Mouse (Mus musculus) lung, postnatal 36 days (tissue): ENCODE measurements around the gene Gstp3.
A peak's percentile ranks its signal among the peaks of the same experiment; 100 is the strongest.

Experiments used
- DNase-seq: peaks from one replicate; pipeline ENCODE4 v3.0.0; 2022; ENCODE audit warnings: mixed read lengths

Gstp3 gene

DNA sequence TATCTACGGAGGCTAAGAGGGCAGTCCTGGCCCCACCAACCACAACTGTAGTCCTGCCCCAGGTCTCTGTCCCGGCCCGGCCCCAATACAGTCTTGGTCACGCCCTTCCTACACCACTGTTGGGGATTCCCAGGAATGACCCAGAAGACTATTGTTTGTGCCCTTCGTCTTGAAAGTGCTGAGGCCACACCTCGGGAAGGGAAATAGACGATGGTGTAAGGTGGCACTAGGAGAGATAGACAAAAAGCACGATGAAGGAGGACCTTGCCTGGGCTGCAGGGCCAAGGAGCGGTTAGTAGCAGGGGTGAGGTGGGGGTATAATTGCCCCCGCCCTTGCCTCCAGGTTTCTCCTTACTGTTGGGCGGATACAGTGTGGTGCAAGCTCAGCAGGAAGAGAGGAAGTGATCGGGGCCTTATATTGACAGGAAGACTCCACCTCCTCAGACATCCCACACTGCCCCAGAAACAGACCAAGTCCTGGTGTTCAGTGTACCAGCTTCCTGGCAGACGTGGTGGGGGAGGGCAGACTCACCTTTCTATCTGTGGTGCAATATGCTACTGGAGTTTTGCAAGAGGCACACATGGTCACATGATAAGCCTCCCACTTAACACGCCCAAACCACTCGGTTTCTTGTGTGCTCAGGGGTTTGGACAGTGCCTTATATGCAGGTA is at the start of gene Gstp3:
Gstp3 (minus strand) TSS at position 501 of the 672 bp plus-strand sequence.
- DNase-seq, result peak; percentile 83

GRCm38 (mm10) chr19:4108535-4108934 is 49.2 kb upstream of the Gstp3 start:
- DNase-seq, result no peak

DNA sequence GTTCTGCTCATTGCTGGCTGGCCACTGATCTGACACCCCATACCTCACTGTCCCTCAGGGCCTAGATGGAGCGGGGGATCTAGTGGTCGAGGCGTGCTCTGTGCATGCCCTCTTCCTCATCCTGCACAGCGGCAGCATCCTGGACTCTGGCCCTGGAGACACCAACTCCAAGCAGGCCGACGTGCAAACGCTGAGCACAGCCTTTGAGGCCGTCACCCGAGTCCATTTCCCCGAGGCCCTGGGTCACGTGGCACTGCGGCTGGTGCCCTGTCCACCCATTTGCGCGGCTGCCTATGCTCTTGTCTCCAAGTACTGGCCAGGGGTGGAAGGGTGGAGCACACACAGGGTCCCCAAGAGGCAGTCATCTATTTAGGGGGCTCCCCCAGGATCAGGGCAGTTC is 47.3 kb upstream of the Gstp3 start:
- no peak for DNase-seq

DNA sequence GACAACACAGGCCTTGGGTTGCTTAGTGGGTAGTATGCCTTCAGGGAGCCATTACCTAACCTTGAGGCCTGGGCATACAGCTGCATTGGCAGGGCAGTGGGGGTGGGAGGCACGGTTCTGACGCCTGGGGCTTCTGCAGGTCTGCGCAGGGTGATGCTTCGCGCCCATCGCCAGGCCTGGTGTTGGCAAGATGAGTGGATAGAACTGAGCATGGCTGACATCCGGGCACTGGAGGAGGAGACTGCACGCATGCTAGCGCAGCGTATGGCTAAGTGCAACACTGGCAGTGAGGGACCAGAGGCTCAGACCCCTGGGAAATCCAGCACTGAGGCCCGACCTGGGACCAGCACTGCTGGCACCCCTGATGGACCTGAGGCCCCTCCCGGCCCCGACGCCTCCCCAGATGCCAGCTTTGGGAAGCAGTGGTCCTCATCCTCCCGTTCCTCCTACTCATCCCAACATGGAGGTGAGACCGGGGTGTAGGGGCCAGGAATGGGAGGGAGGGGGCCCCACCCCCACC is 45.4 kb upstream of the Gstp3 start:
- no peak for DNase-seq

DNA sequence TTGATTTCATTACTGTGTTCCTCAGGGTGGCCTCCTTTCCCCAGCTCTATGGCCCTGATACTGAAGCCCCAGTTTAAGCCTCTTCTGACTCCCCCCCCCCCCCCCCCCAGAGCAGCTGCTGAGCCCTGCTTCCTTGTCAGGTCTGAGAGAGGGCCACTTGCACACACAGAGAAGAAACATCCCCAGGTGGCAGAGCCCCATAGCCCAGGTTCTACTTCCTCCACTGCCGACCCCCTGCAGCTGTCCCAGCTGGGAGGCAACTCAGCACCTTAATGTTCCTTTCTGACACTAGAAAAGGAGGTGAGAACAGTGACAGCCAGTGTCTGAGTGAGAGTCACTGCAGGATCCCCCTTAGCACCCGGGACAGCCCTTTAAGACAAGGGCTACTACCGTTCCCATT is 44.4 kb upstream of the Gstp3 start:
- DNase-seq, result no peak

- DNase-seq, result no peak
Measured at GRCm38 (mm10) chr19:4103294-4103693, 43.9 kb upstream of the Gstp3 start.

- no peak for DNase-seq
Measured at GRCm38 (mm10) chr19:4102626-4103025, 43.3 kb upstream of the Gstp3 start.

GRCm38 (mm10) chr19:4102049-4102448 is 42.7 kb upstream of the Gstp3 start:
- DNase-seq, result no peak

- no peak for DNase-seq
Measured at GRCm38 (mm10) chr19:4101466-4101865, 42.1 kb upstream of the Gstp3 start.

DNA sequence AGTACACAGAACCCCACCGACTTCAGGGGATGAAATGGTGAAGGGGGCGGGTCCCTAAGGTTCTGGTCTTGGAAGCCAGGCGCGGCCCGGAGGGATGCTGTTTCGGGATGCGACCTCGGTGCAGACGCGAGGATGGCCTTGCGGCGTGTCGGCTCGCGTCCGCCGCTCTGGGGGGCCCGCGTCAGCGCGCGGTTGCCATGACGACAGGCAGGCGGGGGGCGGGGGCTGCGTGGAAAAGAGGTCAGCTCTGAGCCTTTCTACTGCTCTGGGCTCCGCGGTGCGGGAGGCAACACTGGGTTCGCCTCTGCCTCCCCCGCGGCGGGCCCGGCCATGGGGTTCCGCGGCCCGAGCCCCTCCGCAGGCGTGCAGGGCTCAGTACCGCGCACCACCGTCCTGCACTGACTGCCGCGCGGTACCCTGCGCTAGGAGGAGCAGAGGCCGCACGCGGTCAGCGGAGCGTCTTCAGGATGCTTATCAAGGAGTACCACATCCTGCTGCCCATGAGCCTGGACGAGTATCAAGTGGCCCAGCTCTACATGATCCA is 41.4 kb upstream of the Gstp3 start:
- no peak for DNase-seq

DNA sequence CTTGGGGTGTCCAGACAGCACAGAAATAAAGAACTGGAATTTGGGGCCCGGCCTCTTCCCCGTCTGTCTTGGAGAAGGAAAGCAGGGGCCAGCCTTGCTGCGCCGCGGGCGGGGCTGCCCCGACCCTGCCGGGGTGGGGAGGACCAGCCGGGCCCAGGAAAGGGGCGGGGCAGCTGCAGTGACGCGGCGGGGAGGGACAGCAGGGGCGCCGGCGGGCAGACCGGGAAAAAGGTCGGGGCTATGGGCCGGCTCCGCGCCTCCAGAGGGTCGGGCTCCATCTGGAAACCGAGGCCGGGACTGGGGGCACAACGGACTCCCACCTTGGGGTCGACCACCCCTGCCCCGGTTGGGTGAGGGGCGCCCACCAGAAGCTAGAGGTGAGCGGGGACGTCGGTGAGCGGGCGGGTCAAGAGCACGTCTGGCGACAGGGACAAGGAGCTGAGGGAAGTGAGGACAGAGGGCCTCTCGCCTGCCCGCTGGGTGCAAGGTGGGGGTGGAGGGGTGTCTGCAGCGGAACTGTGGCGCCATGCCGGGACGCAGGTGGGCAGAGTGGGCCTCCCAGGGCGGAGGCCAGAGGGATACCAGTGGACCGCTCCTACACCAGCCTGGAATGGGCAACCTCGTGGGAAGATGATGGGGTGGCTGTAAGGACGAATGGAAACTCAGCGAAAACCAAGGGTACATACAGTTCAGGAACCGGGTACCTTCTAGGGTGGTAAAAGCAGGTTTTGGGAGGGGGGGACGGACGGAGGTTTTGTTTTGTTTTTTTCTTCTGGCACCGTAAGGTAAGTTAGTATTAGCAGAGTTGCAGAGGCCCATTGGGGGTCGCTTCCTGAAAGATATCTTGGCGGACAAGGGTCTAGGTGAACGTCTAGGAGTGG is 40.7 kb upstream of the Gstp3 start, which contains the start of gene Pitpnm1:
Pitpnm1 (plus strand) TSS at position 162 of the 881 bp plus-strand sequence.
- peak; percentile 87 for DNase-seq

DNA sequence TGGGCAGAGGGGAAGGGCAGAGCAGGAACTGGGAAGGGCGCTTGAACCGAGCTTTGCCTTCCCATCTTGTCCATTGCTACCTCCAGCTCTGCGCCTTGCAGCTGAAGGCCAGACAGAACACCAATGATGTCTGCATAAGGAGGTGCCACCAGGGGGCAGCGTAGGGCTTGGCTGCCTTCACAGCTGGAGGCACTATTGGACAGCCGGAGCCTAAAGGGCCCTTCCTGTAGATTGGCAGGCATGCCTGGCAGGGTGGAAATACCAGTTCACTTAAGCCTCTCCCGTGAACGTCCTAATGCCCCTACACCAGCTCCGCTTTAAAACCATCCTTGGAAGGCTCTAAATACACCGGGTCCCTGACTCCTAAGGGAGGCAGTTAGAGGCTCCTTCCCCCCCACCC is 39.7 kb upstream of the Gstp3 start:
- DNase-seq, result peak; percentile 98

- DNase-seq, result no peak
Measured at GRCm38 (mm10) chr19:4098426-4098825, 39.1 kb upstream of the Gstp3 start.

DNA sequence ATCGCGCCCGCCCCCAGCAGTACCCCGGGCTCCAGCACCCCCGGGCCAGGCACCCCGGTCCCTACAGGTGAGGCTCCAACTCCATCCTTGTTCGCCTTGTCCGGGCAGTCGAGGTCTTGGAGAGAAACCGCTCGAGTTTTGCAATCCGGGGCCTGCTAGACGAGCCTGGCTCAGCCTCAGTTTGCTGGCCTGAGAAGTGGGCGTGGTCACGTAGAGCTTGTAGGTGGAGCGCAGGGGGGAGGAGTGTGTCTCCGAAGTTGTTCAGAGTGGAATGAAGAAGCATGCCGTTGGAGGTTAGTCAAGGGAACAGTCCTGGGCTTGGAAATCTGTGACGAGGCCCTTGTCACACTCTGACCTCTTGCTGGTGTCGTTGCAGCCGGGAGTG is 38.1 kb upstream of the Gstp3 start:
- DNase-seq, result peak; percentile 95

DNA sequence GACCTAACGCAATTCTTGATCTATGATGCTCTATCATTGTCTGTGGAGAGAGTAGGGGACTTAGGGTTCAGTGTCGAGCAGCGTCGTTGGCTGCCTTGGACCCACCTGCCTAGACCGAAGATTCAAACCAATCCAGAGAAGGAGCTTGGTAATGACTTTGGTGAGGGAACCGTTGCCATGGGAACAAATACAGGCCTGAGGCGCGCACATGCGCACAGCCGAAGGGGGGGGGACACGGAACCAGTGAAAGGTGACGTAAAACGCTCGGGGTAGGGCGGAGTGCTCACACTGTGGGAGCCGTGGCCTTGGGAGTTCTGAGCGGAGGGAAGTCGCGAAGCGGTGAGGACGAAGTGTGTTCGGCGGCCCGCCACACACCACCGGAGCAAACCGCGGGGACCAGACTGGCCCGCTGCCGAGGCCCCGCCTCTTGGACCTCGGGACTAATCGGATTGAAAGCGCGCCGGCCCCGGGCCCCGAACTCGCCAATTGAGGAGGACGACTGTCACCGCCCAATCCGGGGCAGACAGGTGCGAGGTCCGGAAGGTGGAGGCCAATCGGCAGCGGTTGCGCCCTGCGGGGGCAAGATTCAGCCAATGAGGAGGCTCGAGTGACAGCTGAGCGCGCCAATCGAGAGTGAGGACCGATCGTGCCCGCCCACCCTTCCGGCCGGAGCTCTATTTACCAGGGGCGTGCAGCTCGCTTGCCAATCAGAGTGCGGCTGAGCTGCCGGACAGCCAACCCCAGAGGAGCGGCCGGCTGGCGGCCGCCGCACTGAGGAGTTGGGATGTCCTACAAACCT is 37.5 kb upstream of the Gstp3 start, which contains the start of gene Cdk2ap2:
Cdk2ap2 (plus strand) TSS at position 541 of the 799 bp plus-strand sequence.
- DNase-seq, result peak; percentile 100

GRCm38 (mm10) chr19:4095802-4096201 is 36.4 kb upstream of the Gstp3 start:
- DNase-seq, result no peak

- DNase-seq, result no peak
Measured at GRCm38 (mm10) chr19:4094774-4095303, 35.5 kb upstream of the Gstp3 start.

DNA sequence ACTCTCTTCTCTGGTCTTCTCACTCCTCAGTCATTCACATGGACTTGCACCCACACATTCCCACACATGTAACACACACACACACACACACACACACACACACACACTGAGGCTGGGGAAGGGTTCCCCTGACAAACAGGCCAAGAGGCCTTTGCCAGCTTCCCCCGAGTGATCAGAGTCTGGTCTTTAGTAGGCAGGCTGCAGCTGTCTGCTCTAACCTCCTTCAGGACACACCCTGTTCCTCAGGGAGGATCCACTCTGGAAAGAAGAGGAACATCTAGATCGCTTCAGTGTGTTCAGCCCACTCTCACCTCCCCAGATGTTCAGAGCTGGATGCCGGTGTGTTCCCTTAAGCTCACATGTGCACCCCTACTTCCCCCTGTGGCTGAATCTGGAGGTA is 35.0 kb upstream of the Gstp3 start:
- DNase-seq, result no peak

DNA sequence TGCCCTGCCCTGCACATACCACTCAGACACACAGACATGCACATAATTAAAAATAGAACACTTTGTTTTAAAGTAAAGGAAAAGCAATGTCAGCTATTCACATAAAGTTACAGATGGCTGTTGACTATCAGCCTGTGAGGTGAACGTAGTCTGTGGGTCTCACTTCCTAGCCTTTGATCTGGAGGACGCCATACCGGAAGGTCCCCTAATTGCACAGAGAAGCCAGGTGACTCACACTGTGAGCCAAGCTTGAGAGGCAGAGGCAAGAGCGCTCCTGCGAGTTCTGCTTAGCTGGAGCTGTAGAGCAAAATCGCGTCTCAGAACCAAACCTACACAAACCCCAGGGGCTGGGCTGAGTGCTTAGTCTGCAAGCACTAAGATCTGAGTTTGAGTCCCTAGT is 34.4 kb upstream of the Gstp3 start:
- no peak for DNase-seq

DNA sequence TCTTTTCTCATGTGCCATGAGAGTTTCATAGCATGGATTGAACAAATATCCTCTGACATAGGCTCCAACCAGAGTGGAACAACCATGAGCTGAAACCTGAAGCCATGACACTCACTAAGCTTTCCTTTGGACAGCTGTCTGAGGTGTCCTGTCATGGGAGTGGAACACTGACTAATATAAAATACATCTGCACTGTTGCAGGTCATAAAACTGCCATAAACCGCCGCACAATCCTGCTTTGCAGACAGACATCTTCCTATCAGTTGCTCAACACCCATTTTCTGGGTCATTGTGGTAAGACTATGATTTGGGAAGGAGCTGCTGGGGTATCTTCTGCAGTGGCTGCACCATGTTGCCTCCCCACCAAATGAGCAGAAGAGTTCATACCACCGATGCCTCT is 33.4 kb upstream of the Gstp3 start:
- DNase-seq, result no peak

GRCm38 (mm10) chr19:4091383-4091782 is 32.0 kb upstream of the Gstp3 start:
- DNase-seq, result no peak

DNA sequence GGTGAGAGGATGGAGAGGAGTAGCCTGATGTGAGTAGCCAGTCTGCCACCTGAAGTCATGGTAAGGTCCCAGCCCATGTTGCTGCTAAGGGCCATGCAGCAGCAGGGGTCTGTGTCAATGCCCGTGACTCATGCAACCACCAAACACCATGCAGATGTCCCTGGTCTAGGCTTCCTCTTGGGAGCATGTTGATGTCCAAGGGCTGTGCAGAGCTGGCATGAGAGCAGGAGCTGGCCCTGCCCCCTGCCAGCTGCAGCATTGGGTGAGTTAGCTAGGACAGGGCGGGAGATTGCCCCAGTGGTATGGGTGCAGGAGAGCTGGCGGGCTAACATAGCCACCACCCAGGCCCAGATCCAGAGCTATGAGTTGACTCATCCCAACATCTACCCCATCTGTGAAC is 31.1 kb upstream of the Gstp3 start:
- no peak for DNase-seq
